Mouse (Mus musculus) kidney, postnatal 4 days (tissue): ENCODE measurements at regions not wholly inside any gene's neighbourhood (a gene's known extent, or its start where the extent isn't known, plus 50 kb on each side); places are given as distances from the start of the nearest gene placed in this dataset.

Experiments used
- DNase-seq, 2 experiments: peaks; one replicate each; pipeline ENCODE4 v3.0.0; 2021; ENCODE audit warnings: mixed read lengths in 2 of 2

DNA sequence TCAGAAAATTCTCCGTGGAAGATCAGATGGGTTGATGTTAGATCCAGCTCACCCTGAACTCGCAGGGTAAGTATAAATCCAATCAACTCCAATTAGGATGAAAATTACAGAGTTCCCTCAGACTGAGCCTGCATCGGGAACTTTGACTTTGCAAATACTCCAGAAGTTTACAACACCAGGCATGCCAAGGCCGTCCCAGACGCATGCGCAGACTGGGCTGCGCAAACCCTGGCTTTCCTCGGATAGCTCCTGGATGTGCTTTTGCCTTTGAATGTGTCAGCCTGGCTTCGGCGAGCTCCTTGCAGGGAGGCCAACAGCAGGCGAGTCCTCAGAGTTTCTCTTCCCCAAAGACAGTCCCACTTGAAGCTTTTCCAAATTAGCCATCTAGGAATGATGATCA lies 127.6 kb upstream of the Tbx3 start:
- no peak for DNase-seq

- DNase-seq = no peak
These were observed 126.8 kb upstream of the Tbx3 start for GRCm38 (mm10) chr5:119543716-119544115.

DNA sequence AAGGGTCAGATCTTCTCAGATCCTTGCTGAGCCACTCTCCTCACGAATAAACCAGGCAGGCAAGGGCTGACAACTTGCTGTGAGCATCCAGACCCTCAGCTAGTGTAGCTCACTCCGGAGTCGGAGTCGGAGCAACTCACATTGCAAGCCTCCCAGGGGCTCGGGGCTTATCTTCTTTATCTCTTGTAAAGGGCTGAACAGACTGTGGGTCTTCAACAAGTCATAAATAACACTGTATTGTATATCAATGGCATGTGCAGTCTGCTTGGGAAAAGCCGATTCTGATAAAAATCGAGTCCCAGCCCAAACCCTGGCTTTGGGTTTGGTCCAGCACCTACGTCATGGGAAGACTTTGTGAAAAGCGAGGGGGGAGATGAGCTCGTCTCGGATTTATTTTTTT lies 125.8 kb upstream of the Tbx3 start:
- no peak for DNase-seq

DNA sequence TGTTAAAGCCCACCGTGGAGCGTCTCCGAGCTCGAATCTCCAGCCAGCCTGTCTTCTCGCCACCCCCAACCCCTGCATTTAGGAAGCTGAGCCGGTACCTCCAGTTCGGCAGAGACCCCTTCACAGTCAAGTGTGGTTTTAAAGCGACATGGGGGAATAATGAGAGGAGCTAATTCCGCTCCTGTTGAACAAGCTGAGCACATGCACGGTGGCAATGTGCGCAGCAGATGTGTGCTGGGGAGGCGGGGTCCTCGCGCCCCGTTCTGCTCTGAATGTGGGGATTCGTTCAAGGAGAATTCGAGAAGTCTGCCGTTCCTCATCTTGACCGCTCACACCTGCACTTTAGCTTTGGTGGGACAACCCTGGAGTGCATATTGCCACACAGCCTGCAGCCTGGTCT lies 123.4 kb upstream of the Tbx3 start:
- DNase-seq = no peak

DNA sequence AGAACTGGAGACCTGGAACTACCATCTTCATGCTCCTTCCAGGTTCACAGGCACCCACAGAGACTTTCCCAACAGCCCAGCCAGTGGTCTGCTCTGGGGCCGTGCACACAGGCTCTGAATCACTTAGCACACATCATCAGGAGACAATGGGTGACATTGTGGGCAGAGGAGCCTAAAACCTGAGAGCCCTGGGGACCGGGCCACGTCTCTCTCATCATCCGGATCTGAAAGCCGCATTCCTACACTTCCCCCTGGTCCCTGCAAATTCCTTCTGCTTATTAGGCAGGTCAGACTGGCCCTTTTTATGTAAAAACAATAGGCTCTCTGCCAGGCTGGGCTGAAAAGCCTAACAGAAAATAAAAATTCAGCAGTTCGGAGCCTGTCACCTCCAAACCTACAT lies 119.6 kb upstream of the Tbx3 start:
- DNase-seq = no peak

GRCm38 (mm10) chr5:119553469-119553868 lies 117.0 kb upstream of the Tbx3 start:
- DNase-seq = no peak

- DNase-seq = no peak
These were observed 113.4 kb upstream of the Tbx3 start for GRCm38 (mm10) chr5:119557071-119557470.

DNA sequence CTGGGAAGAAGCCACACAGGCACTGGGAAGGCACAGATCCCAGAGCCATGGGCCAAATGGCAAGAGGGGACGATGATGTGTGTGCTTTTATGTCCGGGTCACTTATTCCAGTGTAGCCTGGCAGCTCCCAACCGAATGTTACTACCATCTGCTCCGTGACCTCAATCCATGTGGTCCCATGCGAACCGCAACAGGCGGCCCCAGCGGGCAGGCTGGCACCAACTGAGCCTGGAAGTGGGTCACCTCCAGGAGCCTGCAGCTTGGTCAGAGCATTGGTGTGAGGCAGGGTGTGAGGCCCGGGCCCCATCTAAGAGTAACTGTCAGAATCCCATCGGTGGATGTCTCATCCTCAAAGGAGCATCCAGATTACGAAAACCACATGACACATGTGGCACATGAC lies 110.8 kb upstream of the Tbx3 start:
- DNase-seq = no peak

GRCm38 (mm10) chr5:119560392-119560791 lies 110.1 kb upstream of the Tbx3 start:
- DNase-seq = no peak

DNA sequence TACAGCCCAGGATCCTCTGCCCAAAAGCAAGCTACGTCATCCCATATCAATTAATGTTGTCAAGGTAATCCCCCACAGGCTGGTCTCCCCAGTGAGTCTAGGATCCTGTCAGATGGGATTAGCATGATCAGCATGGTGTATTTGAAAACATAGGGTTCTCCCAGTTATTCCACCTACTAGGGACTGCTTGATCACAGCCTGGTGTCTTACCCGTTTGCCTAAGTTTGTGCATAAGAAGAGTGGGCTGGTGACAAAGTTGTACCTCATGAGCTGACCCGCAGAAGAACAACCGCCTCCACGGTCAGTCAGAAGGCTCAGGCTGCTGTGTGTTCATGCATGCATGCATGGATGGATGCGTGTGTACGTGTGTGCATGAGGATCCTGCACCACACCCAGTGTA lies 108.9 kb upstream of the Tbx3 start:
- DNase-seq = no peak

GRCm38 (mm10) chr5:119563510-119564351 lies 106.7 kb upstream of the Tbx3 start:
- DNase-seq = peak; percentile 50 to 62

DNA sequence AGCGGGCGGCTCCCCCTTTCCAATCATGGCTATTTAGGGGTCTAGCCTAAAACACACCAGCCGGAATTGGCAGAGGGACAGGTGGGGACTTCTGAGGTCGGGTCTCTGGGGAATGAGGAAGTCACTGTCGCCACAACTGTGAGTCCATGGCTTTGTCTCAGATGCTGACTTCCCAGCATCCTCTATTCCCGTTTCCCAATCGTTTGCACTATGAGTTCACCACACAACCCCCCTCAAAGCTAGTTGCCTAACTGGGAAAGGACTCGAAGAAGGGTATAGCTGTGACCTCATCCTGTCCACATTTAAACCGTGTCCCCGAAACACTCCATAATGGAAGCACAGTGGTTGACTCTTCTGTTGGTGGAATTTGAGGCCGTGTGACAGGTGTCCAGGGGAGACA lies 102.8 kb upstream of the Tbx3 start:
- no peak for DNase-seq

DNA sequence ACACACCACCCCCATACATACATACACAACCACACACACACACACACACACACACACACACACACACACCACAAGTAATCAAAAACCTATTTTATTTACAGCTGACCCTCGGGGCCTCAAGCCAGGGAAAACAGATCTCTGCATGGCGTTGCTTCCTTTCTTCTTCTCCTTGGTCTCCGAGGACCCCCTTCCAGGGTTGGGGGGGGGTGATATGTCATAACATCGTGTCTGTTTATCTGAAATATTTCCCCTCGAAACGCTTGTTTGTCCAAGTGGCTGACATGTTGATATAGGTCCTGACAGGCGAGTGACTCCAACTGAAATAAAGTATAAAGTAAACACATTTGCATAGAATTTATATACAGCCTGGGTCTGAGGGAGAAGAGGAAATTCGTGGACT lies 100.4 kb upstream of the Tbx3 start:
- DNase-seq = peak; percentile 18 to 37

GRCm38 (mm10) chr5:119571644-119572043 lies 98.8 kb upstream of the Tbx3 start:
- DNase-seq = no peak

DNA sequence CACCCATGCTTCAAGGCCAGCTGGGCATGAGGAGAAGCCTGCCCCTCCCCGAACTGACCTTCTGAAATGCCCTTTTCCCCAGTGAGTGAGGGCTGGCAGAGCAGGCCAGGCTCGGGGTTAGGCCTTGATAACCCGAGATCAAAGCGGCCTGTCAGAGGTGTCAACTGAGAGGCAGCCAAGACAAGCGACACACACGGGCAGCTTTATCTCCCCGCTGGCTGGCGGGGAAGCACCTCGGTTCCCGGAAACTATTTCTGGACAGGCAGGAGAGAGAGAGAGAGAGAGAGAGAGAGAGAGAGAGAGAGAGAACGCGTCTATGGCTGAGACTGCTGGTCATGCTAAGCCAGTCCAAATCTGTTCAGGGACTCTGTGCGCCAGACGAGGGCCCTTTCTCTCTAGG lies 95.3 kb upstream of the Tbx3 start:
- no peak for DNase-seq

GRCm38 (mm10) chr5:119579288-119579687 lies 91.2 kb upstream of the Tbx3 start:
- DNase-seq = no peak

DNA sequence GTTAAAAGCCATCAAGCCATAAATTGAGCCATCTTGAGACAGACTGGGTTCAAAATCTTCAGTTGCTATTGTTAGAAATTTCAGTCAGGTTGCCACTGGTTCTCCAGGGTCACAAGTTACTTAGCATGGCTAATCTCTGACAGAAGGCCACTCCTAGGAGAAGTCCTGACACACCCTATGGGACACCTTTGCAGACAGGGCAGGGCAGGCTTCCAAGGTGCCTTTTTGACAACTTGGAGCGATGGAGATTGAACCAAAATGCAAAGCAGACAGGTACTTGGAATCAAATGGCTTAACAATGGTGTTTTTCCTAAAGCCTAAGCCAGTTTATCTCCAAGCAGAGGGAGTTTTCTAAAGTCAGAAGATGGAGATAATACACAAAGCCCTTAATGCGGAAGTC lies 90.7 kb upstream of the Tbx3 start:
- DNase-seq = no peak

GRCm38 (mm10) chr5:119580395-119580794 lies 90.1 kb upstream of the Tbx3 start:
- DNase-seq = no peak

- no peak for DNase-seq
These were observed 89.7 kb upstream of the Tbx3 start for GRCm38 (mm10) chr5:119580798-119581197.

- no peak for DNase-seq
These were observed 86.1 kb upstream of the Tbx3 start for GRCm38 (mm10) chr5:119584389-119584788.

- DNase-seq = no peak
These were observed 85.6 kb upstream of the Tbx3 start for GRCm38 (mm10) chr5:119584914-119585313.

DNA sequence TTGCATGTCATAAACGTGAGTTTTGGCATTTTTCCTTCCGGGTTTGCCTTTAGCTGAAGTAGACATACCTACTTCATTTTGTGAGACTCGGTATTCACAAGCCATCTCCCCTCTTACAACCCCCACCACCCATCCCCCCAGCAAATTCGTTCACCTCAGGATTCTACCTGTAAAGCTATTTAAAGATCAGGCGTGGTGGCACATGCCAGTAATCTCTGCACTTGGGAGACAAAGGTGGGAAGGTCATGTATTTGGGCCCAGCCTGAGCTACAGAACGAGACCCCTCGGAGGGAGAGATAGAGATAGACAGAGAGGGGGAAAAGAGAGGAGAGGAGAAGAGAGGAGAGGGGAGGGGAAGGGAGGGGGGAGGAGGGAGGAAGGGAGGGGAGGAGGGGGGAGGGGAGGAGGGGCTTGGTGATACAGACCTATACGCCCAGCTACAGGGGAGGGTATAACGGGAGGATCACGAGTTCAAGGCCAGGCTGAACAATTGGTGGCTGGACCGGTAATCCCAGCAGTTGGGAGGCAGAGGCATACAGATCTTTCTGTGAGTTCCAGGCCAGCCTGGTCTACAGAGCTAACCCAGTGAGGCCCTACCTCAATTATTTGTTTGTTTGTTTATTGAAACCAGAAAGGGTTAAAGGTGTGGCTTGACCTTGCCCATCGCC lies 83.9 kb upstream of the Tbx3 start:
- DNase-seq = no peak

GRCm38 (mm10) chr5:119587239-119587811 lies 83.1 kb upstream of the Tbx3 start:
- no peak for DNase-seq
